Mouse (Mus musculus): ENCODE data around the gene Nme7.

The Nme7 gene

DNA sequence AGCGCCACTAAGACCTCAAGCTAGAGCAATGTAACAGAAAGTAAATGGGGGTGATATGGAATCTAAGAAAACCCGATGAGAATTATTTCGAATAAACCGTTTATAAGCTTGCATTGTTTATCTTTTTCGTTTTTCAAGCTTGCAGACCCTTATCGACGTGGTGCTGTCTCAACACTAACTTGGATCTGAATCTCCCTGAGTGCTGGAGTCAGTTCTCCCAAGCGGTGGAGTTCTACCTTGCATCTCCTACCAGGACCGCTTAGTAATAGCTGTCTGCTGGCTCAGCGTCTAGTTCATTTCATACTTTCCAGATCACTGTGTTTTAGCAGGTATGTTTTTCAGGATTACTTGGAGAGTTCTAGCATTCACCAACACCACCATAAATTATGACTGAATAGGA lies 4.0 kb downstream of the Nme7 start:
- TF ChIP-seq GATA4 (IDR thresholded peaks at IDR 0.05; ENCODE audit: insufficient replicate concordance, low read length) = no peak

DNA sequence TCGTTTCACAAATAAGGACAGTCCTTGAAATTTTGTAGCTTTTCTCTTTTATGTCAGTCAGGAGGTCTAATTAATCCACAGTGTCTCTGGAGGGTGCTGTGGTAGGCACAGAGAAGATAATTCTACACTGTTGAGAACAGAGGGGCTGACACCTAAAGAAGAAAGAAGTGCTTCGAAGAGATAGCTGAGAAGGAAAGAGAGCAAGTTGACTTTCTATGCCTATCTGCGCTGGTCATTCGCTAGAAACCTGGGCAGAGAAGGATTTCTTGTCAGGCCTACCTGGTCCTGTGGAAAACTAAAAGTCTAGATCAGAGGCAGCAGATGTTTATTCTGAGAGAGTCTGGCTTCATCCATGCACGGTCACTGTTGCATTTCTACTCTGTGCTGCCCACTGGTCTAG lies 10.2 kb downstream of the Nme7 start:
- no peak for TF ChIP-seq GATA4 (IDR thresholded peaks at IDR 0.05; ENCODE audit: insufficient replicate concordance, low read length)

GRCm38 (mm10) chr1:164315266-164315665 lies 11.3 kb downstream of the Nme7 start:
- TF ChIP-seq GATA4 (IDR thresholded peaks at IDR 0.05; ENCODE audit: insufficient replicate concordance, low read length) = no peak

DNA sequence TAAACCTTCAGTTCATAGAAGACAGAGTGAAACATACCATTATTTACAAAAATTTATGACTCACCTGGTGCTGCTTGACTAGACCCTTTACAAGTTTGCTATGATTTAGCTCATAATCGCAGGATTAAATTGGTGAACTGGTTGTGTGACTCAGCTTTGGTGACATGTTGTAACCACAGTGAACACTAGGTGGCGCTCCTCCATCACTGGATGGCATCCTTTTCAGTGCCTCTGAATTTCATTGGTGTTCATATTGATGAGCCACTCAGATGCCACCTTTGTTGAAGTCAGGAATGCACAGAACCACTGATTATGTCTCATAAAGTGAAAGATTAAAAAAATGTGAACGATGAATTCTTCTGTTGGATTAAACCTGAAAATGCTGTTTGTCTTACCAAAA lies 12.8 kb downstream of the Nme7 start:
- TF ChIP-seq GATA4 (IDR thresholded peaks at IDR 0.05; ENCODE audit: insufficient replicate concordance, low read length) = no peak

- TF ChIP-seq GATA4 (IDR thresholded peaks at IDR 0.05; ENCODE audit: insufficient replicate concordance, low read length) = no peak
Measured at GRCm38 (mm10) chr1:164317261-164317660, 13.3 kb downstream of the Nme7 start.

- TF ChIP-seq GATA4 (IDR thresholded peaks at IDR 0.05; ENCODE audit: insufficient replicate concordance, low read length) = no peak
Measured at GRCm38 (mm10) chr1:164318474-164318873, 14.6 kb downstream of the Nme7 start.

- TF ChIP-seq GATA4 (IDR thresholded peaks at IDR 0.05; ENCODE audit: insufficient replicate concordance, low read length) = no peak
Measured at GRCm38 (mm10) chr1:164319542-164320140, 15.7 kb downstream of the Nme7 start.

DNA sequence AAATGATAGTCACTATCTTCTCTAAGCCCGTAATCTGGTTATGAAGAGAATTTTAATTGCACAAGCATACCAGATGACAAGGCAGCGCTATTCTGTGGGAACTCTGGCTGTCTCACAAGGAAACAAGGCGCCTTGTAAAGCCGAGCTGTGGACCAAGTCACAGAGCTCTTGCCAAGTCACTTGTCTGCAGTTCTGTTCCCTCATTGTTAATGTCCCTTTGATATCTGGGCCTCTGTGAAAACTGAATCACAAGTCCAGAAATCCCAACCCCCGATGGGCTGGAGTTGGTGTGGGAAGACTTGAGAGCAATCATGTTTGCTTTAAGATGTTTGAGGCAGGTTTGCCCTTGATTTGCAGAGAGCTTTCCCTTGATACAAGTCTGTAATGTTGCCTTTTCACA lies 16.8 kb downstream of the Nme7 start:
- TF ChIP-seq GATA4 (IDR thresholded peaks at IDR 0.05; ENCODE audit: insufficient replicate concordance, low read length) = no peak

- no peak for TF ChIP-seq GATA4 (IDR thresholded peaks at IDR 0.05; ENCODE audit: insufficient replicate concordance, low read length)
Measured at GRCm38 (mm10) chr1:164321408-164321807, 17.5 kb downstream of the Nme7 start.

DNA sequence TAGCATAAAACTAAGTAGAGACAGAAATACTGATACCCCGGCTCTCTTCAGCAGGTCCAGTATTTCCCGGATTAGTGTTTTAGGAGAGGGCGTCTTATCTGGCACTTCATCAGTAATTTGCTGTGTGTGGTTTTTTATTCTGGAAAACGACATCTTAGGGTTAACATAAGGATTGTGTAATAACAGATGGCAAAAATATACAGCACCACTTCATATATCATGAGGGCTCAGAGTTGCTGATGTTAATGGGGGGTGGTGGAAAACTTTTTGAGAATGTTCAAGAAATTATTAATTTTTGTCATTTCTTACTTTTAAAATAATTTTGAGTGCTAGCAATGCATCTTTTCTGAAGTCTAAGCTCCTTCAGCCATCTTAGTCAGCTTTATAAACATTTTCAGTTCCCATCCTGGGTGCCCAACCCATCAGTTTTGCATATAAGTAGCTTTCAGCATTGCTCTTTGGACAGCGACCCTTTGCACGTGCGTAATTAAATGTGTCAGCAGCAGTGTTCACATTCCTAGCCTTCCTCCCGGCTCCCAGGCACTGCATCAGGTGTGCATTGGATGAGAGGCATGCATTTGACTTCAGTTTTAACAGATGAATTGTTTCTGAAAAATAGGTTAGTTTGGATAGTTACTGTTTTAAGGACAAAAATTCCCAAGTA lies 19.2 kb downstream of the Nme7 start:
- no peak for TF ChIP-seq GATA4 (IDR thresholded peaks at IDR 0.05; ENCODE audit: insufficient replicate concordance, low read length)

GRCm38 (mm10) chr1:164324221-164324620 lies 20.3 kb downstream of the Nme7 start:
- TF ChIP-seq GATA4 (IDR thresholded peaks at IDR 0.05; ENCODE audit: insufficient replicate concordance, low read length) = no peak

GRCm38 (mm10) chr1:164324878-164325277 lies 21.0 kb downstream of the Nme7 start:
- no peak for TF ChIP-seq GATA4 (IDR thresholded peaks at IDR 0.05; ENCODE audit: insufficient replicate concordance, low read length)

GRCm38 (mm10) chr1:164326600-164327155 lies 22.8 kb downstream of the Nme7 start:
- no peak for TF ChIP-seq GATA4 (IDR thresholded peaks at IDR 0.05; ENCODE audit: insufficient replicate concordance, low read length)

- no peak for TF ChIP-seq GATA4 (IDR thresholded peaks at IDR 0.05; ENCODE audit: insufficient replicate concordance, low read length)
Measured at GRCm38 (mm10) chr1:164327764-164328163, 23.8 kb downstream of the Nme7 start.

GRCm38 (mm10) chr1:164332559-164332958 lies 28.6 kb downstream of the Nme7 start:
- TF ChIP-seq GATA4 (IDR thresholded peaks at IDR 0.05; ENCODE audit: insufficient replicate concordance, low read length) = no peak

GRCm38 (mm10) chr1:164335435-164335834 lies 31.5 kb downstream of the Nme7 start:
- TF ChIP-seq GATA4 (IDR thresholded peaks at IDR 0.05; ENCODE audit: insufficient replicate concordance, low read length) = no peak

- TF ChIP-seq GATA4 (IDR thresholded peaks at IDR 0.05; ENCODE audit: insufficient replicate concordance, low read length) = no peak
Measured at GRCm38 (mm10) chr1:164335846-164336245, 31.9 kb downstream of the Nme7 start.
